Mouse (Mus musculus): ENCODE results near the gene Zfp644. TPM values are rescaled to one million over a fixed set of nuclear protein-coding genes. Genes with fewer than 3 reads are reported as not detected.

The Zfp644 gene
- polyA plus RNA-seq, 1 experiment from 2014 or later = 73.0 TPM

- no peaks in the 10 kb centered on the region for H3K4me1 ChIP-seq (replicated peaks)
- no peak for ATAC-seq (ENCODE audit: low read depth)
- H3K36me3 ChIP-seq = 0 out of 2 replicates have a peak, but pooled peaks cover 3% of the 10 kb centered on the region
- H3K27ac ChIP-seq (replicated peaks) = no peak overlapping the region
- H3K4me2 ChIP-seq = no peak overlapping the region
- no peak overlapping the region for H3K4me3 ChIP-seq
- H3K9ac ChIP-seq = no peak overlapping the region
- H3K27me3 ChIP-seq = no peaks in the 10 kb centered on the region
- H3K9me3 ChIP-seq = no peaks in the 10 kb centered on the region
- 94% methylated on average over 6 of the region's 6 CpGs for WGBS
Observed at GRCm38 (mm10) chr5:106620446-106620845, 76.6 kb downstream of the Zfp644 start.

GRCm38 (mm10) chr5:106615006-106615405, 82.1 kb downstream of the Zfp644 start:
- 0 out of 2 replicates have a peak, but pooled peaks cover 7% of the 10 kb centered on the region for H3K36me3 ChIP-seq
- H3K27me3 ChIP-seq = no peaks in the 10 kb centered on the region

GRCm38 (mm10) chr5:106614570-106614969, 82.5 kb downstream of the Zfp644 start:
- H3K4me1 ChIP-seq (replicated peaks) = no peaks in the 10 kb centered on the region
- no peak overlapping the region for H3K27ac ChIP-seq (replicated peaks)
- H3K27me3 ChIP-seq = no peaks in the 10 kb centered on the region
- H3K4me2 ChIP-seq = no peak overlapping the region
- no peaks in the 10 kb centered on the region for H3K9me3 ChIP-seq
- 0 out of 2 replicates have a peak, but pooled peaks cover 7% of the 10 kb centered on the region for H3K36me3 ChIP-seq
- no peak overlapping the region for H3K4me3 ChIP-seq
- no peak overlapping the region for H3K9ac ChIP-seq
- WGBS = 90% methylated on average over 7 of the region's 7 CpGs
- no peak for ATAC-seq (ENCODE audit: low read depth)

More at GRCm38 (mm10) chr5:106615006-106615405, 82.1 kb downstream of the Zfp644 start:
- WGBS = 97% methylated on average over 2 of the region's 2 CpGs
- ATAC-seq (ENCODE audit: low read depth) = no peak
- Histone ChIP-seq H3K4me1 (replicated peaks) (no peaks in the 10 kb centered on the region), H3K9me3 (no peaks in the 10 kb centered on the region), H3K9ac (no peak overlapping the region), H3K4me3 (no peak overlapping the region), H3K4me2 (no peak overlapping the region), H3K27ac (replicated peaks) (no peak overlapping the region)

GRCm38 (mm10) chr5:106612151-106612550, 84.9 kb downstream of the Zfp644 start:
- no peaks in the 10 kb centered on the region for H3K4me1 ChIP-seq (replicated peaks)

GRCm38 (mm10) chr5:106608798-106609197, 88.3 kb downstream of the Zfp644 start, which contains the start of gene Gm17304:
Gm17304 (plus strand) TSS chr5:106609098.
- WGBS = 95% methylated on average over 4 of the region's 4 CpGs
- no peaks in the 10 kb centered on the region for H3K27me3 ChIP-seq
- no peak within 1 kb of the TSS for H3K4me2 ChIP-seq
- no peak within 1 kb of the TSS for H3K4me3 ChIP-seq
- ATAC-seq (ENCODE audit: low read depth) = no peak
- H3K9ac ChIP-seq = no peak within 1 kb of the TSS
- H3K9me3 ChIP-seq = no peaks in the 10 kb centered on the region
- H3K27ac ChIP-seq (replicated peaks) = no peak within 1 kb of the TSS
- H3K4me1 ChIP-seq (replicated peaks) = peaks cover 13% of the 10 kb centered on the region
- H3K36me3 ChIP-seq = 0 out of 2 replicates have a peak, but pooled peaks cover 5% of the 10 kb centered on the region

More at GRCm38 (mm10) chr5:106612151-106612550, 84.9 kb downstream of the Zfp644 start:
- no peak for ATAC-seq (ENCODE audit: low read depth)
- H3K27ac ChIP-seq (replicated peaks) = no peak overlapping the region
- 87% methylated on average over 2 of the region's 2 CpGs for WGBS
- H3K36me3 ChIP-seq = 0 out of 2 replicates have a peak, but pooled peaks cover 5% of the 10 kb centered on the region
- no peaks in the 10 kb centered on the region for H3K9me3 ChIP-seq
- H3K4me2 ChIP-seq = no peak overlapping the region
- no peak overlapping the region for H3K9ac ChIP-seq
- H3K27me3 ChIP-seq = no peaks in the 10 kb centered on the region
- no peak overlapping the region for H3K4me3 ChIP-seq

GRCm38 (mm10) chr5:106607081-106607480, 90.0 kb downstream of the Zfp644 start:
- H3K36me3 ChIP-seq = 0 out of 2 replicates have a peak, but pooled peaks cover 3% of the 10 kb centered on the region
- no peak overlapping the region for H3K4me2 ChIP-seq
- H3K27ac ChIP-seq (replicated peaks) = no peak overlapping the region
- H3K9ac ChIP-seq = no peak overlapping the region
- peaks cover 13% of the 10 kb centered on the region for H3K4me1 ChIP-seq (replicated peaks)
- no peak for ATAC-seq (ENCODE audit: low read depth)
- no peaks in the 10 kb centered on the region for H3K27me3 ChIP-seq
- H3K9me3 ChIP-seq = no peaks in the 10 kb centered on the region
- 60% methylated on average over 5 of the region's 5 CpGs for WGBS
- no peak overlapping the region for H3K4me3 ChIP-seq

GRCm38 (mm10) chr5:106605096-106605495, 92.0 kb downstream of the Zfp644 start:
- WGBS = 83% methylated on average over 6 of the region's 6 CpGs
- Histone ChIP-seq H3K9ac (no peak overlapping the region), H3K4me2 (no peak overlapping the region), H3K9me3 (no peaks in the 10 kb centered on the region), H3K27me3 (no peaks in the 10 kb centered on the region), H3K27ac (replicated peaks) (no peak overlapping the region), H3K4me3 (no peak overlapping the region), H3K36me3 (no peaks in the 10 kb centered on the region), H3K4me1 (replicated peaks) (peaks cover 14% of the 10 kb centered on the region)
- ATAC-seq (ENCODE audit: low read depth) = no peak

GRCm38 (mm10) chr5:106604381-106604780, 92.7 kb downstream of the Zfp644 start:
- H3K4me2 ChIP-seq = no peak overlapping the region
- ATAC-seq (ENCODE audit: low read depth) = no peak
- H3K27ac ChIP-seq (replicated peaks) = no peak overlapping the region
- H3K36me3 ChIP-seq = no peaks in the 10 kb centered on the region
- H3K9me3 ChIP-seq = no peaks in the 10 kb centered on the region
- H3K4me3 ChIP-seq = no peak overlapping the region
- H3K9ac ChIP-seq = no peak overlapping the region
- 92% methylated on average over 5 of the region's 5 CpGs for WGBS
- no peaks in the 10 kb centered on the region for H3K27me3 ChIP-seq
- peaks cover 21% of the 10 kb centered on the region for H3K4me1 ChIP-seq (replicated peaks)

GRCm38 (mm10) chr5:106599482-106599881, 97.6 kb downstream of the Zfp644 start:
- no peak overlapping the region for H3K4me3 ChIP-seq
- no peak for ATAC-seq (ENCODE audit: low read depth)
- H3K4me2 ChIP-seq = no peak overlapping the region
- WGBS = 37% methylated on average over 8 of the region's 8 CpGs
- no peak overlapping the region for H3K27ac ChIP-seq (replicated peaks)
- peaks cover 8% of the 10 kb centered on the region for H3K36me3 ChIP-seq
- no peaks in the 10 kb centered on the region for H3K9me3 ChIP-seq
- H3K27me3 ChIP-seq = no peaks in the 10 kb centered on the region
- no peak overlapping the region for H3K9ac ChIP-seq
- peaks cover 10% of the 10 kb centered on the region; the same call in 1 of the 2 replicates for H3K4me1 ChIP-seq (replicated peaks)

GRCm38 (mm10) chr5:106597472-106597871, 99.6 kb downstream of the Zfp644 start:
- Histone ChIP-seq H3K4me3 (no peak overlapping the region), H3K4me1 (replicated peaks) (peaks cover 10% of the 10 kb centered on the region; the same call in 1 of the 2 replicates), H3K4me2 (no peak overlapping the region), H3K27ac (replicated peaks) (no peak overlapping the region), H3K36me3 (peaks cover 8% of the 10 kb centered on the region), H3K9ac (no peak overlapping the region), H3K27me3 (no peaks in the 10 kb centered on the region), H3K9me3 (no peaks in the 10 kb centered on the region)
- WGBS = 89% methylated on average over 2 of the region's 2 CpGs
- ATAC-seq (ENCODE audit: low read depth) = no peak

- Histone ChIP-seq H3K27ac (replicated peaks) (no peak overlapping the region), H3K27me3 (no peaks in the 10 kb centered on the region), H3K36me3 (peaks cover 19% of the 10 kb centered on the region), H3K9ac (no peak overlapping the region), H3K9me3 (no peaks in the 10 kb centered on the region), H3K4me3 (no peak overlapping the region), H3K4me1 (replicated peaks) (0 out of 2 replicates have a peak, but pooled peaks cover 2% of the 10 kb centered on the region), H3K4me2 (no peak overlapping the region)
- ATAC-seq (ENCODE audit: low read depth) = no peak
Observed at GRCm38 (mm10) chr5:106594388-106594787, 102.7 kb downstream of the Zfp644 start.

- Histone ChIP-seq H3K4me1 (replicated peaks) (no peaks in the 10 kb centered on the region), H3K36me3 (peaks cover 27% of the 10 kb centered on the region), H3K27ac (replicated peaks) (no peak overlapping the region), H3K4me3 (no peak overlapping the region), H3K4me2 (no peak overlapping the region), H3K27me3 (no peaks in the 10 kb centered on the region), H3K9ac (no peak overlapping the region), H3K9me3 (no peaks in the 10 kb centered on the region)
- 89% methylated on average over 5 of the region's 5 CpGs for WGBS
- no peak for ATAC-seq (ENCODE audit: low read depth)
Observed at GRCm38 (mm10) chr5:106590686-106591085, 106.4 kb downstream of the Zfp644 start.

- Histone ChIP-seq H3K4me1 (replicated peaks) (no peaks in the 10 kb centered on the region), H3K9me3 (no peaks in the 10 kb centered on the region), H3K4me2 (no peak overlapping the region), H3K36me3 (peaks cover 24% of the 10 kb centered on the region), H3K27me3 (no peaks in the 10 kb centered on the region), H3K27ac (replicated peaks) (no peak overlapping the region), H3K4me3 (no peak overlapping the region), H3K9ac (no peak overlapping the region)
- ATAC-seq (ENCODE audit: low read depth) = no peak
- 94% methylated on average over 11 of the region's 11 CpGs for WGBS
Observed at GRCm38 (mm10) chr5:106589670-106590069, 107.4 kb downstream of the Zfp644 start.

All from neural tube, embryonic 13.5 days (tissue).